Mouse (Mus musculus) forebrain, embryonic 15.5 days (tissue): Measurements from ENCODE around the gene Aifm2. TPM values are rescaled to one million over a fixed set of nuclear protein-coding genes. Genes with fewer than 3 reads are reported as not detected.

ENCODE experiments used
- ATAC-seq: fragments of 200-750 bp; cut with Nextera tagmentation; replicated peaks from 2 replicates; pipeline ENCODE4 v1.8.0; 2017; ENCODE audit warnings: mild to moderate bottlenecking, moderate TSS enrichment, moderate library complexity
- H3K27ac ChIP-seq: fragments of 300-500 bp; sonication (generic); replicated peaks from 2 replicates; pipeline ENCODE4 v1.5.1; 2015; ENCODE audit warnings: mild to moderate bottlenecking, inconsistent platforms
- H3K27me3 ChIP-seq: fragments of 300-500 bp; sonication (generic); 2 replicates; pipeline ENCODE4 v1.6.1; 2015; ENCODE audit warnings: inconsistent platforms
- H3K36me3 ChIP-seq: fragments of 300-500 bp; sonication (generic); 2 replicates; pipeline ENCODE4 v1.6.1; 2015; ENCODE audit warnings: mild to moderate bottlenecking, inconsistent platforms
- H3K4me1 ChIP-seq: fragments of 300-500 bp; sonication (generic); 2 replicates; pipeline ENCODE4 v1.6.1; 2015; ENCODE audit warnings: inconsistent platforms
- H3K4me2 ChIP-seq: fragments of 300-500 bp; sonication (generic); replicated peaks from 2 replicates; pipeline ENCODE4 v1.6.1; 2015; ENCODE audit warnings: mild to moderate bottlenecking, inconsistent platforms
- H3K4me3 ChIP-seq: fragments of 300-500 bp; sonication (generic); 2 replicates; pipeline ENCODE4 v1.5.1; 2015; ENCODE audit warnings: mild to moderate bottlenecking, inconsistent platforms
- H3K9ac ChIP-seq: fragments of 300-500 bp; sonication (generic); replicated peaks from 2 replicates; pipeline ENCODE4 v1.6.1; 2015; ENCODE audit warnings: mild to moderate bottlenecking, inconsistent platforms
- H3K9me3 ChIP-seq: fragments of 300-500 bp; sonication (generic); 2 replicates; pipeline ENCODE4 v1.6.1; 2016; ENCODE audit warnings: inconsistent platforms
- WGBS: fragments of 180-500 bp; shearing (Covaris S2); methylation state at CpG from one replicate; pipeline ENCODE4 v1.1.7; 2015; ENCODE audit warnings: mixed read lengths; 5-methylcytosine and 5-hydroxymethylcytosine counted together
- polyA plus RNA-seq: library from polyadenylated mRNA; unstranded; fragments of >200 nt; fragmentation: Nextera tagmentation; extraction: Ambion mirVana; gene quantifications from 2 replicates; pipeline ENCODE4 v1.2.1, GENCODE M21; 2015

Aifm2 gene
- polyA plus RNA-seq, 1 experiment from 2014 or later, result 6.7 TPM

DNA sequence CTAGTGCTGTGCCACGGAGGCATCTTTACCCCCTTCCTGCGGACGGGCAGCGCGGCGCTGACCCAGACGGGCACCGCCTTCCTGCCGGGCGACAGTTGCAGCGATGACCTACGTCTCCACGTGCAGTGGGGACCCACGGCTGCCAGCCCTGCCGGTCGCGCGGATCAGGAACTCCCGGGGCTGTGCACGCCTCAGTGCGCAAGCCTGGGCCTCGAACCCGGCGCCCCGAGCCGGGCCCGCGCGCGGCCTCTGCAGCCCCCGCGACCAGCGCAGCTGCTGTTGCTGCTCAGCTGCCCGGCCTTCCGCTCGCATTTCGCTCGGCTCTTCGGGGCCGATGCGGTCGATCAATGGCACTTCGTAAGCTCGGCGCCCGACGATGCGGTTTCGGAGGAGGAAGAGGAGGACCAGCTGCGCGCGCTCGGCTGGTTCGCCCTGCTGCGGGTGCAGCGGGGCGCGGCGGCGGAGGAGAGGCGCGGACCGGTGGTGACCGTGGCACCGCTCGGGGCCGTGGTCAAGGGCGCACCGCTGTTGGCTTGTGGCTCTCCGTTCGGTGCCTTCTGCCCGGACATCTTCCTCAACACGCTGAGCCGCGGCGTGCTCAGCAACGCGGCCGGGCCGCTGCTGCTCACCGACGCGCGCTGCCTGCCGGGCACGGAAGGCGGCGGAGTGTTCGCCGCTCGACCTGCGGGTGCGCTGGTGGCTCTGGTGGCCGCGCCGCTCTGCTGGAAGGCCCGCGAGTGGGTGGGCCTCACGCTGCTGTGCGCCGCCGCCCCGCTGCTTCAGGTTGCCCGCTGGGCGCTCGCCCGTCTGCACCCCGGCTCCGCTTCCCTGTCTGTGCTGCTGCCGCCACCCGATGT lies 19.1 kb upstream of the Aifm2 start:
- Histone ChIP-seq H3K9me3 (no peaks in the 10 kb centered on the region), H3K4me1 (peaks cover 18% of the 10 kb centered on the region), H3K36me3 (peaks cover 21% of the 10 kb centered on the region), H3K4me3 (peak overlapping the region; percentile 64), H3K27ac (peak overlapping the region; percentile 63), H3K27me3 (no peaks in the 10 kb centered on the region), H3K4me2 (peak overlapping the region; percentile 100), H3K9ac (peak overlapping the region; percentile 56)
- WGBS, result under 1% methylated on average over 97 of the region's 111 CpGs
- ATAC-seq, result peak; percentile 1; the same call in 1 of the 2 replicates

DNA sequence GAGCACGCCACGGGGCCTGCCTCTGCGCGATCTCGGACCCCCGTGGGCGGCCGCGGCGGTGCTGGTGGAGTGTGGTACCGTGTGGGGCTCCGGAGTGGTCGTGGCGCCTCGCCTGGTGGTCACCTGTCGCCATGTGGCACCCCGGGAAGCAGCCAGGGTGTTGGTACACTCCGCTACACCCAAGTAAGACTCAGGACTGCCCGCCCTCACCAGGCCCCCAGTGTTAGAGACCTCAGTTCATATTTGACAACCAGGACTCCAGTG lies 18.6 kb upstream of the Aifm2 start:
- no peak overlapping the region for H3K27ac ChIP-seq
- no peaks in the 10 kb centered on the region for H3K9me3 ChIP-seq
- H3K9ac ChIP-seq, result peak overlapping the region; percentile 56
- peak overlapping the region; percentile 64 for H3K4me3 ChIP-seq
- ATAC-seq, result no peak
- peaks cover 16% of the 10 kb centered on the region for H3K36me3 ChIP-seq
- H3K4me2 ChIP-seq, result peak overlapping the region; percentile 100
- H3K27me3 ChIP-seq, result no peaks in the 10 kb centered on the region
- WGBS, result 15% methylated on average over 19 of the region's 19 CpGs
- H3K4me1 ChIP-seq, result peaks cover 18% of the 10 kb centered on the region

DNA sequence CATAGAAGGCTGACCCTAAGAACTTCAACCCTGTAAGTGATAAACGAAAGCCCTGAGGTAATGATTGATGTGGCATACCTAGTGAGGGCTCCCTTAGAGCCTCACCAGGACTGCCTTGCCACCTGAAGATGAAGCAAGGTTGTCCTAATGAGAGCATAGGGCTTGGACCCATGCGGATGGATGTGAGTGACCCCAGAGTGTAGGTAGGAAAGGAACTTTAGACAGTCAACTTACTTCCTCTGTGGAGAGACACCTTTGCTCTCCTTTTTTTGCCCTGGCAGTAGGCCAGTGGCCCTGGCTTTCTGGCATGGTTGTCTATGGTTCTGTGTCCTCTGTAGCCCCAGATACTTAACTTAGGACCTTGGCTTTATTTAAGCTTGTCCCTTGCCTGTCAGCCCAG lies 18.0 kb upstream of the Aifm2 start:
- no peak for ATAC-seq

DNA sequence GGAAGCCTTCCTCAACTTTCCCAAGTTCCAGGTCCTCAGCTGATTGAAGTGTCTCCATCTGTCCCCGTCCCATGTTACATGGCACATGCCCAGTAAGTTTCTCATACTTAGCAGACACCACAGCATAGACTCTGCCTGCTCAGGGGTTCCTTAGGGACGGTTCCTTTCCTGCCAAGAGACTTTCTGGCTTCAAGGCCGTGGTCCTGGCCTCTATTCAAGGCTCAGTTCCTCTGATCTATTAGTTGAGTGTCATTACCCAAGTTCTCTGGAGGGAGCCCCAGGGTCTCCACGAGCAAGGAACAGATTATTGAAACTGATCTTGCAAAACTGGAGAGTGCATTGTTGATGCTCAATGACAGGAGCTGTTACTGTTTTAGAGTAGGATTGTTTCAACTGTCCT lies 10.4 kb upstream of the Aifm2 start:
- no peak overlapping the region for H3K27ac ChIP-seq
- no peaks in the 10 kb centered on the region for H3K27me3 ChIP-seq
- H3K4me1 ChIP-seq, result no peaks in the 10 kb centered on the region
- H3K4me3 ChIP-seq, result no peak overlapping the region
- H3K4me2 ChIP-seq, result no peak overlapping the region
- H3K36me3 ChIP-seq, result peaks cover 14% of the 10 kb centered on the region
- ATAC-seq, result no peak
- H3K9me3 ChIP-seq, result no peaks in the 10 kb centered on the region
- H3K9ac ChIP-seq, result no peak overlapping the region
- 64% methylated on average over 4 of the region's 4 CpGs for WGBS

More for the DNA sequence above, 18.0 kb upstream of the Aifm2 start:
- H3K36me3 ChIP-seq, result peaks cover 14% of the 10 kb centered on the region
- no peaks in the 10 kb centered on the region for H3K9me3 ChIP-seq
- WGBS, result 90% methylated on average over 2 of the region's 2 CpGs
- H3K27ac ChIP-seq, result no peak overlapping the region
- H3K9ac ChIP-seq, result peak overlapping the region; percentile 56; the same call in 1 of the 2 replicates
- H3K4me2 ChIP-seq, result peak overlapping the region; percentile 100
- peaks cover 18% of the 10 kb centered on the region for H3K4me1 ChIP-seq
- H3K27me3 ChIP-seq, result no peaks in the 10 kb centered on the region
- peak overlapping the region; percentile 64 for H3K4me3 ChIP-seq

DNA sequence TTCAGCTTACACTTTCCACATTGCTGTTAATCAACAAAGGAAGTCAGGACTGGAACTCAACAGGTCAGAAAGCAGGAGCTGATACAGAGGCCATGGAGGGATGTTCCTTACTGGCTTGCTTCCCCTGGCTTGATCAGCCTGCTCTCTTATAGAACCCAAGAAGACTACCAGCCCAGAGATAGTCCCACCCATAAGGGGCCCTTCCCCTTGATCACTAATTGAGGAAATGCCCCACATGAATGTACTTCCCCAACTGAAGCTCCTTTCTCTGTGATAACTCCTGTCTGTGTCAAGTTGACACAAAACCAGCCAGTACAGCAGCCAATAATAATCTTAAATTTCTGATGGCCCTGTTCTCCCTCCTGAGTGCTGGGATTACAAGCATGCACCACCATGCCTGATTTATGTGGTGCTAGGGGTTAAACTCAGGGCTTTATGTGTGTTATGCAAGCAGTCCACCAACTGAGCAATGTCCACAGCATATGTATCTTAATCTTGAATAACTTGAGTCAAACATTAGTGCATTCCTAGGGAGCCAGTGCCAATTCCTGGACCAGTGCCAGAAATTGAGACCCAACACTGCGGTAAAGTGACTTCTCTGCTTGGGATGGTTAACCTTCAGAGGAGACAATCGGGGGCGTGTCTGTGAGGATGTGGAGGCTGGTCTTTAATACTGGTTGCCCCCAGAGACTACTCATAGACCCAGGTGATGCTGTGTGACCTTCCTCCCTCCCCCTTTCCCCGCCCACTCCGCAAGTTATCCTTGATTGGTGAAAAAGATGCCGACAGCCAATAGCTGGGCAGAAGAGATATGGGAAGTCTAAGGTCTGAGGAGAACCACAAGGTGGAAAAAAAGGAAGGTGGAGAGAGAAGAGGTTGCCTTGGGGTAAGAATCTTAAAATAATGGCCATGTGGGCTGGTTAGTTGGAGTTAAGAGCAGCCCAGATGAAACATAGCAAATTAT lies 8.4 kb upstream of the Aifm2 start:
- H3K4me2 ChIP-seq, result no peak overlapping the region
- H3K4me3 ChIP-seq, result no peak overlapping the region
- H3K27me3 ChIP-seq, result no peaks in the 10 kb centered on the region

DNA sequence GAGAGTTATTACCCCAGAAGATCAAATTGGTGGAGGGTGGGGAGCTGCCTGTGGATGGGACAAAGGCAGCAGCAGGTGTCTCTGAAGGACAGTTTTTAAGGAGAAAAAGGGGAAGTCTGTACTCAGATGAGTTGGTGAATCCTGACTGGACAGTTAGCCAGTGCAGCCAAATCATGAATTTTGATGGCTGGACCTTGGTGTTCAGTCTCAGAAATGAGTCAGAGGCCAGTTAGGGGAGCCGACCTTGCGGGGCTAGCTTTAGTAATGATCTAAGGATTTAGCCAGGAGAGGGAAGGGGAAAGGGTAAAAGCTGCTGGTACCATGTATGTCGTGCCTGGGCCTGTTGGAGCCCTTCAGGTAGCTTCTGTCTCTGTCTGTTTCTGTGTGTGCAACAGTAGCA lies 1.5 kb upstream of the Aifm2 start:
- WGBS, result 67% methylated on average over 3 of the region's 3 CpGs
- no peak for ATAC-seq
- no peak overlapping the region for H3K9ac ChIP-seq
- no peak overlapping the region for H3K4me3 ChIP-seq
- peaks cover 8% of the 10 kb centered on the region; the same call in 1 of the 2 replicates for H3K4me1 ChIP-seq
- H3K27ac ChIP-seq, result no peak overlapping the region
- H3K27me3 ChIP-seq, result no peaks in the 10 kb centered on the region
- H3K9me3 ChIP-seq, result no peaks in the 10 kb centered on the region
- H3K36me3 ChIP-seq, result no peaks in the 10 kb centered on the region
- no peak overlapping the region for H3K4me2 ChIP-seq

More for the DNA sequence above, 8.4 kb upstream of the Aifm2 start:
- WGBS, result 83% methylated on average over 6 of the region's 6 CpGs
- no peak overlapping the region for H3K9ac ChIP-seq
- H3K4me1 ChIP-seq, result no peaks in the 10 kb centered on the region
- H3K27ac ChIP-seq, result no peak overlapping the region
- ATAC-seq, result no peak
- peaks cover 14% of the 10 kb centered on the region for H3K36me3 ChIP-seq
- no peaks in the 10 kb centered on the region for H3K9me3 ChIP-seq

DNA sequence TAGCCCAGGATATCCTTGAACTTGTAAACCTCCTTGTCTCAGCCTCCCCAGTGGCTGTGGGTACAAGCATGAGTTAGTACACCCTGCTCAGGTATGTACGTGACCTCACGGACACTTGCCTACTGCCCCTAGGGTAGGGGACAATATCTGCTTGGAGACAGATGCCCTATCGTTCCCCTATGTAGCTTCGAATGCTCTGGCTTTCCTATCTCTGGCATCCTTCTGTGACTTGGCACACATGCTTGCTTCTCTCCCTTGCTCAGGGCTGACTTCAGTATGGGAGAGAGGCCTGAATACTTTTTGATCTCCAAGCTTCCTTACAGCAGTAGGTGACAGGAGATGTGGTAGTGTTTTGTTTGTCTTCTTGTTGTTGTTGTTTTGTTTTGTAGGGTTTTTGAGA lies 917 bp upstream of the Aifm2 start:
- no peak overlapping the region for H3K9ac ChIP-seq
- peaks cover 8% of the 10 kb centered on the region; the same call in 1 of the 2 replicates for H3K4me1 ChIP-seq
- H3K36me3 ChIP-seq, result no peaks in the 10 kb centered on the region
- H3K4me3 ChIP-seq, result no peak overlapping the region
- no peaks in the 10 kb centered on the region for H3K27me3 ChIP-seq
- H3K4me2 ChIP-seq, result no peak overlapping the region
- WGBS, result 88% methylated on average over 4 of the region's 4 CpGs
- H3K9me3 ChIP-seq, result no peaks in the 10 kb centered on the region
- H3K27ac ChIP-seq, result no peak overlapping the region
- ATAC-seq, result no peak

DNA sequence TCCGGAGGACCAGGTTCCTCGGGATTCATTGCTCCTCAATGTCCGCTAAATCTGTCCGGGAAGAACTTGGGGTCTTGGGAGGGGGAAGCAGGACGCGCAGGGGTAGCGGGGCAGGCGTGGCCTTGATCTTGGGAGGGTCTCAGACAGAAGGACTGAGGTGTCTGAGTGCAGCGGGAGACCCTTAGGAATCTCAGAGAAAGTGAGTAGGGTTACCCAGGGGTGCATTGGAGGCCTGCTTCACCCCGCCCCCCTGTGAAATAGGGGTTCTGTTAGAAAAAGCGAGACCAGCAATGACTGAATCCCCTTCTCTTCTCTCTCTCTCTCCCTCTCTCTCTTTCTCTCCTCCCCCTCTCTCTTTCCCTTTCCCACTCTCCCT lies 387 bp downstream of the Aifm2 start:
- ATAC-seq, result peak; percentile 58
- Histone ChIP-seq H3K4me2 (peak overlapping the region; percentile 65), H3K9ac (peak overlapping the region; percentile 36), H3K27me3 (no peaks in the 10 kb centered on the region), H3K9me3 (no peaks in the 10 kb centered on the region), H3K4me3 (peak overlapping the region; percentile 45), H3K36me3 (no peaks in the 10 kb centered on the region), H3K27ac (no peak overlapping the region), H3K4me1 (peaks cover 8% of the 10 kb centered on the region; the same call in 1 of the 2 replicates)
- 6% methylated on average over 11 of the region's 11 CpGs for whole genome bisulfite sequencing

DNA sequence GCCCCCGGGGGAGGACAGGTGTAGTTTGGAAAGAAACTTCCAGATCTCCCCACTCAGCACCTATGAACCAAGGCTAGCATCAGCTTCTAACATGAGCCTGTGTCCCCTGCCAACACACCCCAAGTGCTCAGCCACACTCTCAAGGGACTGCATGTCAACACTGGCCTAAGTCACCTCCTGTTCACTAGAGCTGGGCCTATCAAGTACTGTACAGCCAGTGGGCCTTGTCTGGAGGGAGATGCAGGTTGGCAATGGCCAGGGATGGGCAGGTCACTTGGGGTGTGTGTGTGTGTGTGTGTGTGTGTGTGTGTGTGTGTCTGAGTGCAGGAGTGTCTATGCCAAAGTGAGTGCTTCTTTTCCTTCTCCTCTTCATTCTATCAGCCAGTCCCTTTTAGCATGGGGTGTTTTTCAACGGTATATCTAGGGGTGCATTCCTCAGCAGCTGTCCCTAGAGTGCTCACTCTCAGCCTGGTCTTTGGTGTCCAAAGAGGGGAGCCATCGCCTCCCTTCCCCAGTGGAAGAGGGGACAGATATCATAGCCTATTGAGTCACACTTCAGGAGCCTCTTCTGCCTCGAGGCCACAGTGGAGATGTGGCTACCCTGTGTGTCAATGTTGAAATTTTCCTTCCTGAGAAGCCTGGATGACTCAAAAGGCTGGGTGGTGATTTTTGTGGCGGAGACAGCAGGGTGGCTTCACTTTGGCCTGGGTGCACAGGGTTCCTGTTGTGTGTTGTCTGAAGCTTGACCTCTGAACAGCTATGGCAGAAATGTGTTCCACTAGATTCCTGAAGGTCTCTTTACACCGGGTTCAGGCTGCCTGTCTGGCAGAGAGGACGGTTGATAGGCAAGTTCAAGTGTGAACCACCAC lies 1.2 kb downstream of the Aifm2 start:
- Histone ChIP-seq H3K4me3 (no peak overlapping the region), H3K27ac (no peak overlapping the region), H3K9me3 (no peaks in the 10 kb centered on the region), H3K4me2 (peak overlapping the region; percentile 65; the same call in 1 of the 2 replicates), H3K4me1 (peaks cover 8% of the 10 kb centered on the region; the same call in 1 of the 2 replicates), H3K27me3 (no peaks in the 10 kb centered on the region), H3K9ac (no peak overlapping the region), H3K36me3 (no peaks in the 10 kb centered on the region)
- WGBS, result 79% methylated on average over 7 of the region's 7 CpGs
- no peak for ATAC-seq

DNA sequence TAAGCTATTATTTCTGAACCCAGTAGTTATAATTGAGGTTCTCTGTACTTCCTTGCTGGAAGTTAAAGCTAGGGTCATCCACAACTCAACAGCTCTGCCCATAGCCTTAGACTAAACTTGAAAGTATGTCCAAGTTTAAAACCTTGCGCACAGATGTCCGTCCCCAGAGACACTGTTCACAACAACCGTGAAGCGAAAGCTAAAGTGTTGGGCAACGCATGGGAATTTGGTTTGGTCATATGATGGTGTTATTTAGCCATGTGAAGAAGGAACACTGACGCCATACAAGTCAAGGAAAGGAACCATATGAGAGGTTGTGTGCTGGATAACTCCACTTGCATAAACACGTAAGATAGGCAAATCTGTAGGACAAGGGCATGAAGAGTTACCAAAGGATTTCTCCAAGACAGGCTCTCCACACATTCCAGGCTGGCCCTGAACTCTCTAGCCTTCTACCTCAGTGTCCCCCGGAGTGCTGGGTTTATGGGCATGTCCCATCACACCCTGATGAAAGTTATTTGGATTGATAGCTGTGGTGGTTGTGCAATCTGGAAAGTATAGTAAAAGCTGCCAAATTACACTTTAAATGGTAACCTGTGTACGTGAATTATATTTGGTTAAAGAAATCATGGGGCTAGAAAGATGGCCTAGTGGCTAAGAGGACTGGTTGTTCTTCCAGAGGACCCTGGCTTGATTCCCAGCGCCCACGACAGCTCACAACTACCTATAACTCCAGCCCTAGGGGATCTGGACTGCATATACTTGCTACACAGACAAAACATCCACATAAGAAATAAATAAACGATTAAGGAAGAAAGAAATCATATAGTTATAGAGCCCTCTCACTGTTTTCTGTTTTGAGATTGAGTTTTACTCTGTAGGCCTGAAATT lies 2.6 kb downstream of the Aifm2 start:
- Histone ChIP-seq H3K4me2 (no peak overlapping the region), H3K9ac (no peak overlapping the region), H3K27ac (no peak overlapping the region), H3K4me3 (no peak overlapping the region), H3K4me1 (peaks cover 8% of the 10 kb centered on the region; the same call in 1 of the 2 replicates), H3K27me3 (no peaks in the 10 kb centered on the region), H3K9me3 (no peaks in the 10 kb centered on the region), H3K36me3 (no peaks in the 10 kb centered on the region)
- 90% methylated on average over 12 of the region's 12 CpGs for WGBS
- ATAC-seq, result no peak

DNA sequence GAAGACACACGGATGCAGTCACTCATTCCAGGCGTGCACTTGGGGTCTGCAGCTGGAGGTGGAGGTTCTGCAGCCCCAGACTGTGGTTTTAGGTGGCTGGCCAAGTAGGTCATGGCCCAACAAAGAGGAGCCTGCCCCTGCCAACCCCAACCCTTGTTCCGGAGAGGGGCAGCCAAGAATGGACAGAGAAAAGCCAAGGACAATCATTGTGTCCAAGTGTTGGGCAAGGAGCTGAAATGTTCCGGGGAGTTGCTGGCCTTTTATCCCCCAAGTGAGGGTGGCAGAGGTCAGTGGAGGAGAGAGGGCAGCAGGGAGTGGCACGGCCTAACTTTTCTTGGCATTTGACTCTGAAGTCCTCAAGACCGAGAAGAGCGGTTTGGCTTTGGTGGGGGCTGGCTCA lies 5.3 kb downstream of the Aifm2 start:
- Histone ChIP-seq H3K4me1 (peaks cover 5% of the 10 kb centered on the region; the same call in 1 of the 2 replicates), H3K9ac (no peak overlapping the region), H3K9me3 (no peaks in the 10 kb centered on the region), H3K27me3 (no peaks in the 10 kb centered on the region), H3K4me2 (no peak overlapping the region), H3K4me3 (no peak overlapping the region), H3K27ac (no peak overlapping the region), H3K36me3 (no peaks in the 10 kb centered on the region)
- WGBS, result 90% methylated on average over 7 of the region's 7 CpGs
- no peak for ATAC-seq
